Mouse (Mus musculus): ENCODE measurements at regions not wholly inside any gene's neighbourhood (a gene's known extent, or its start where the extent isn't known, plus 50 kb on each side); places are given as distances from the start of the nearest gene placed in this dataset.

- peak in 1 of 2 experiments; percentile 22 for DNase-seq (ENCODE audit: low spot score in 2 of 2)
- intact Hi-C loops (cut with DNase I) = no loop called here
Observed at GRCm38 (mm10) chr15:57644331-57644953, 167.0 kb upstream of the Slc22a22 start.

- DNase-seq (ENCODE audit: low spot score in 2 of 2) = peak in 1 of 2 experiments; percentile 73
- intact Hi-C loops (cut with DNase I) = no loop called here
Observed at GRCm38 (mm10) chr15:57639115-57639514, 161.7 kb upstream of the Slc22a22 start.

- intact Hi-C loops (cut with DNase I) = no loop called here
- peak; percentile 28 to 79 for DNase-seq (ENCODE audit: low spot score in 2 of 2)
Observed at GRCm38 (mm10) chr15:57633067-57633466, 155.6 kb upstream of the Slc22a22 start.

DNA sequence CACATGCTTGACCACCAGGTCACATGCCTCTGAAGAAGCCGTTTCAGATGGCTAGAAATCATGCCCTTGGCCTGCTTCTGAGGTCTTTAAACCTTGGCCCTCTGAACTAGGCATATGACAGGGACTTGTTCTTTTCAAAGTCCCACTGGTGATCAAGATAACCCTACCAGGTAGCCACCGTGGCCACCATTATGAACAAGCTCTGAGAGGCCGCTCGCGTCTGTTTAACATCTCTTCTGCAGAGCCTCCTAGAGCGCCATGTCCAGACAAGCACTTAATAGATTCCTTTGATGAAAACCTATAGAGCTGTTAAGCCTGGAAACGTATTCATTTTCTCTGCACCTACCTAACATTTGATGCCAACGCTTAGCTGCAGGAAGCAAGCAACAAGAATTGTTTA, 155.1 kb upstream of the Slc22a22 start:
- DNase-seq (ENCODE audit: low spot score in 2 of 2) = no peak
- intact Hi-C loops (cut with DNase I) = no loop called here

- intact Hi-C loops (cut with DNase I) = no loop called here
- DNase-seq (ENCODE audit: low spot score in 2 of 2) = no peak
Observed at GRCm38 (mm10) chr15:57618466-57618865, 141.0 kb upstream of the Slc22a22 start.

GRCm38 (mm10) chr15:57616880-57617391, 139.5 kb upstream of the Slc22a22 start:
- intact Hi-C loops (cut with DNase I) = no loop called here
- no peak for DNase-seq (ENCODE audit: low spot score in 2 of 2)

DNA sequence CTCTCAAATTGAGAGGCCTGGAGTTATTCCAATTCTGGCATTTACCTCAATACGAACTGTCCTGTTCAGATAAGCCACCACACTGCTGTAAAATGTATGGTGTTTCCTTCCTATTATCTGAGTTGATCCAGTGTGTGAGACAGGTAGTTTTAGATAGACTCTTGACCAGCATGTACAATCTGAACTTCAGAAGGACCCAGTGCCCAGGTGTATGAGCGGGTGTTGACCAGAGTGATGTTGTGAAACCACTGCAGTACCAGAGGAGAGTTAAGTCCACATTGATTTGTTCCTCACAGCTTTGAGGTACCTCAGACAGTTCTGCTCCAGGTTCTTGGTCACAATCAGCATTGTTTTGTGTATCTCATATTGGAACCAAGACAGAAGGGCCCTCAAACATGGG, 132.6 kb upstream of the Slc22a22 start:
- intact Hi-C loops (cut with DNase I) = no loop called here
- DNase-seq (ENCODE audit: low spot score in 2 of 2) = no peak

DNA sequence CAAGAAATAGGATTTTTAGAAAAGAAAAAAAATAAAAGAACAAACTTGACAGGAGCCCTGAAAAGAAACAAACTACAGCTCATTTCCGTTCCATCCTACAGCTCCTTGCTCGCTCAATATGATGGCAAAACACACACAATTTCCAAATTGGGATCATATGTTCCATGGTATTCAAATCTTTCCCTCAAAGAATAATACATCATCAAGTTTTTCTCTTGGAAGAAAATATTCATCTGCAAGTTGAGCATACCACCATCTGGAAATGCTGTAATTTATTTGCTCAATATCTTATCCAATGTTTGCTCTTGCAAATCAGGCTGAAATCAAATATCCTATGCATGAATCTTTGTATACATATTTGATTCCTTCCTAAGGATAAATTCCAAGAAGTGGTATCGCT, 131.1 kb upstream of the Slc22a22 start:
- intact Hi-C loops (cut with DNase I) = loop anchor here (10.0 kb wide), 1 partner anchor 416 kb away; no protein-coding TSS in a partner anchor
- no peak for DNase-seq (ENCODE audit: low spot score in 2 of 2)

- peak; percentile 13 to 29 for DNase-seq (ENCODE audit: low spot score in 2 of 2)
- intact Hi-C loops (cut with DNase I) = loop anchor here (5.0 to 10.0 kb wide), 2 partner anchors 277 to 424 kb away; no protein-coding TSS in a partner anchor
Observed at GRCm38 (mm10) chr15:57600562-57600961, 123.1 kb upstream of the Slc22a22 start.

GRCm38 (mm10) chr15:57593326-57594004, 116.0 kb upstream of the Slc22a22 start:
- intact Hi-C loops (cut with DNase I) = no loop called here
- no peak for DNase-seq (ENCODE audit: low spot score in 2 of 2)

GRCm38 (mm10) chr15:57590597-57591219, 113.3 kb upstream of the Slc22a22 start:
- DNase-seq (ENCODE audit: low spot score in 2 of 2) = no peak
- intact Hi-C loops (cut with DNase I) = no loop called here

DNA sequence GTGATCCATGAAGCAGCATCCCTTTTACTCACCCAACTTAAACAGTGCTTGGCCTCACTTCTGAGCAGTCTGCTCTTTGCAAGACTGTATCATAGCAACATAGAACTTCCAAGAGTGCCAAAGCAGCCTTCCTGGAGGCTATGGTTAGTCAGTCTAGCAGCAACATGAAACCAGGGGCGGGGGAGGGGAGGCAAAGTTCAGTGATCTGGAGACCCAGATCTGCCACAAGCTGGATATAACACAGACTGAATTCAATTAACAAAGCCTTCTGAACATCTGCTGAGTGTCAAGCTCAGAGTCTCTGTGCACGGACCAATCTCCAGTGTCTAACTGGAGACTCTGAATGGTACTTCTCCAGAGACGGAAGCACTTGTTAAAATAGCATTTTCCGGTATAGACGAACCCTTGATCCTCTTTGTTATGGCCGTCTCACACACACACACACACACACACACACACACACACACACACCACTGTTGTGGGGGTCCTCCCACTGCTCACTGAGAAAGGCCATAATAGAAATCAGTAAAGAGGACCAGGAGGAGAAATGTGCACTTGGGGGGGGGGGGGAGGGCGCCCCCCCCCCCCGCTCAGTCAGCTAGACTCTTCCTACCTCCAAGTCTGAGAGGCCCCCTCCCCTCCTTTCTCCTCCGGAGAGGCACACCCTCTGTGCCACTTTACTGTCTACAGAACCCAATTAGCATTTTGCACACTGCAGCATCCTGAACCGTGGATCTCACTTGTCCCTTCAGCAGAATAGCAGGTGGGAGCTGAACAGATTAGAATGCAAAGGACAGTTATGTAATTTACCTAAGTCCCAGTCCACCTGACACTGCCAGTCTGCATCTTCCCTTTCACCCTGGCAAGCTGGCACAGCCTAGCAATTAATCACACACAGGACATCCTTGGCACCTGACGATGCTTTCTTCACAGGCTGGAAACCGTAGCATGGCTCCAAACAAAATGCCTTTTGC, 112.3 kb upstream of the Slc22a22 start:
- intact Hi-C loops (cut with DNase I) = no loop called here

GRCm38 (mm10) chr15:57585411-57585810, 108.0 kb upstream of the Slc22a22 start:
- intact Hi-C loops (cut with DNase I) = no loop called here
- no peak for DNase-seq (ENCODE audit: low spot score in 2 of 2)

More for the DNA sequence above, 112.3 kb upstream of the Slc22a22 start:
- peak; percentile 4 to 10 for DNase-seq (ENCODE audit: low spot score in 2 of 2)

DNA sequence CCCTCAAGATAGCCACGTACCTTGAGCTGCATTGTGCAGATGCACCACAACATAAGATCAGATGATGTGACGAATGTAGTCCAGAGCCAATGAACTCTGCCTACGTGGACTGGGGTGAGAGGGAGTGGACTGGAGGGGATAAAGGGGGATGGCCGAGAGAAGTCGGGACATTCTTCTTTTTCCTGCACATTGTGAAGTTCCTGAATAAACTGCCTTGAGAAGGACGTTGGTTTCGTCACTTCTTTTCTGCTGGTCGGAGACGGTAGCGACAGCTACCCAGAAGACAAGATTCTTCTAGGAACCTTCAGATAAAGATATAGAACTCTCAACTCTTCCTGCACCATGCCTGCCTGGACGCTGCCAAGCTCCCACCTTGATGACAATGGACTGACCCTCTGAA, 107.1 kb upstream of the Slc22a22 start:
- DNase-seq (ENCODE audit: low spot score in 2 of 2) = no peak
- intact Hi-C loops (cut with DNase I) = no loop called here

- intact Hi-C loops (cut with DNase I) = no loop called here
- DNase-seq (ENCODE audit: low spot score in 2 of 2) = no peak
Observed at GRCm38 (mm10) chr15:57581266-57581665, 103.8 kb upstream of the Slc22a22 start.

- intact Hi-C loops (cut with DNase I) = no loop called here
- no peak for DNase-seq (ENCODE audit: low spot score in 2 of 2)
Observed at GRCm38 (mm10) chr15:57578794-57579193, 101.4 kb upstream of the Slc22a22 start.

GRCm38 (mm10) chr15:57574080-57574618, 96.7 kb upstream of the Slc22a22 start:
- DNase-seq (ENCODE audit: low spot score in 2 of 2) = no peak
- intact Hi-C loops (cut with DNase I) = no loop called here

DNA sequence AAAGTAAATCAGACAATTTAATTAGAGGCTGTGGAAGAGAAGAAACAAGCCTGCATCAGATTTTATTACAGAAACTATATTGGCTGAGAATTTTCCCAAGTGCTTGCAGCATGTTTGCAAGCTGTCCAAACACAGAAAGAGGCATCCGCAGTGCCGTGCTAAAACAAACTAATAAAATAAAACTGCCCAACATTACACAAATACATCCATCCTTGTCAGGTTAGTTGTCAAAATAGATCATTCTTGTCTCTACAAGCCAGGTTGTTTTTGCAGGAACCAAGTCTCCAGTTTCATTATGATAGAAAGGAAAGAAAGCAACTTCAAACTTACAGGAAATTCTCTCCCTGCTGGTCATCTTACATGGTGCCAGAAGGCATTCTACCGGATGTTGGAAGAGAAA, 95.0 kb upstream of the Slc22a22 start:
- DNase-seq (ENCODE audit: low spot score in 2 of 2) = no peak
- intact Hi-C loops (cut with DNase I) = no loop called here

DNA sequence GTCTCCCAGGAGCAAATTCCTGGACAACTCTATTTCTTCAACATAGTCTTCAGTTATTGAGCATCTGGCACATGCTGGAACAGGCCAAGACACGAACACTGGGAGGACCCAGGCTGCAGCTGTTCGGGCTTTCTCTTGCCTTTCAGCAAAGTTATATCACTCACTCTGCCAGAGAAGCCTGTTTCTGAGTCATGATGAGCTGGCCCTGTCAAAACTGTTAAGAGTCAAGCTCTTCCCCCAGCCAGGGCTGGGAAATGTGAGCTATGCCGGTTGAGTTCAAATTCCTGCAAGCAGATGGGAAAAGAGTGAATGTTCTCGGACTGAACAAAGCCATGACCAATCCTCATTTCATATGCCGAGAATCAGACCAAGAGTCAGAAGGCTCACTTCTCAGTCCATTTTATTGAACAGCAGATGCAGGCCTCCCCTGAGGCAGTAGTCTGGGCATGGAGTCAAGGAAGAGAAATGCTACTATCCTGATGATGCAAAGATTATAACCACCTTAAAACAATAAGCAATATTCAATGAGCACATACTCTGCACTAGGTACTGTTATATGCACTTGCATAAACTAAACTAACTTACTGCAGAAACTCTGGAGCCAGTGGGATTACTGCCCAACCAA, 90.7 kb upstream of the Slc22a22 start:
- intact Hi-C loops (cut with DNase I) = no loop called here
- DNase-seq (ENCODE audit: low spot score in 2 of 2) = peak in 1 of 2 experiments; percentile 6

Data from left cerebral cortex, postnatal 25 days (tissue).